Mouse (Mus musculus) embryonic facial prominence, embryonic 13.5 days (tissue): ENCODE results near the gene Lpar6. TPM values are rescaled to one million over a fixed set of nuclear protein-coding genes. Genes with fewer than 3 reads are reported as not detected.

Source experiments
- ATAC-seq: fragments of 200-750 bp; cut with Nextera tagmentation; 2 replicates; pipeline ENCODE4 v1.8.0; 2017; ENCODE audit warnings: low read depth; ENCODE audit not compliant: insufficient number of reproducible peaks, insufficient read depth, low FRiP score, low TSS enrichment
- H3K27ac ChIP-seq: fragments of 300-500 bp; sonication (generic); 2 replicates; pipeline ENCODE4 v1.5.1; 2015; ENCODE audit warnings: moderate library complexity, mild to moderate bottlenecking, inconsistent platforms
- H3K27me3 ChIP-seq: fragments of 300-500 bp; sonication (generic); 2 replicates; pipeline ENCODE4 v1.6.1; 2015; ENCODE audit warnings: mild to moderate bottlenecking, inconsistent platforms
- H3K36me3 ChIP-seq: fragments of 300-500 bp; sonication (generic); 2 replicates; pipeline ENCODE4 v1.6.1; 2015; ENCODE audit warnings: mild to moderate bottlenecking, inconsistent platforms
- H3K4me1 ChIP-seq: fragments of 300-500 bp; sonication (generic); 2 replicates; pipeline ENCODE4 v1.6.1; 2015; ENCODE audit warnings: inconsistent platforms
- H3K4me2 ChIP-seq: fragments of 300-500 bp; sonication (generic); 2 replicates; pipeline ENCODE4 v1.6.1; 2015; ENCODE audit warnings: moderate library complexity, mild to moderate bottlenecking, inconsistent platforms
- H3K4me3 ChIP-seq: fragments of 300-500 bp; sonication (generic); 2 replicates; pipeline ENCODE4 v1.5.1; 2015; ENCODE audit warnings: mild to moderate bottlenecking, inconsistent platforms
- H3K9ac ChIP-seq: fragments of 300-500 bp; sonication (generic); 2 replicates; pipeline ENCODE4 v1.6.1; 2015; ENCODE audit warnings: mild to moderate bottlenecking, inconsistent platforms
- H3K9me3 ChIP-seq: fragments of 300-500 bp; sonication (generic); 2 replicates; pipeline ENCODE4 v1.6.1; 2016; ENCODE audit warnings: inconsistent platforms
- WGBS: fragments of 180-500 bp; shearing (Covaris S2); methylation state at CpG from one replicate; pipeline ENCODE4 v1.1.7; 2015; ENCODE audit warnings: mixed read lengths; 5-methylcytosine and 5-hydroxymethylcytosine counted together
- polyA plus RNA-seq: library from polyadenylated mRNA; unstranded; fragments of >200 nt; fragmentation: Nextera tagmentation; extraction: Ambion mirVana; gene quantifications from 2 replicates; pipeline ENCODE4 v1.2.1, GENCODE M21; 2015

The Lpar6 gene
- polyA plus RNA-seq: 15.5 and 16.9 TPM in 2 replicates

DNA sequence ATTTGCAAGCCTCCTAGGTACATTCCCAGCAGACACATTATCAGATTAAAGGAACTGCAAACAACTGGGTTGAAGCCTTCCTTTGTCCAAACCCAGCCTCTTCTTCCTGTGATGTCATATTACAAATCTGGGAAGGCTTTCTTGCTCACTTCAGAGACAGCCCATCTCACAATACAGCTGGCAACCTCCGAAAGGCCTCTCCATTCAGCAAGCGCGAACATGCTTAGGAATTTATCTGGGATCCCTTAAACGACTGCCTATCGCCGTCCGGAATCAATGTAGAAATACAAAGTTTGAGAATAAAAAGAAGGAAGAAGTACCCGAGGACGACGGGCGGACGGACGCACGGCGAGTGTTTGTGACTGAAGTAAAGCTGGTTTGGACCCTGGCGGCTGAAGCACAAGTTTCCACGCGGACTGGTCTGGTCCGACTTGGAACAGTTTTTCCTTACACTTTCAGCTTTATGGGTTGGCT, at the start of gene Lpar6:
Gene Lpar6, plus strand, starts transcription at position 48 of the 474 bp plus-strand sequence.
- H3K4me1 ChIP-seq: peaks cover 14% of the 10 kb centered on the region
- peak within 1 kb of the TSS; percentile 63 for H3K4me3 ChIP-seq
- peak; percentile 85 for ATAC-seq
- H3K27ac ChIP-seq: peak within 1 kb of the TSS; percentile 97
- no peaks in the 10 kb centered on the region for H3K27me3 ChIP-seq
- peaks cover 6% of the 10 kb centered on the region for H3K36me3 ChIP-seq
- under 1% methylated on average over 19 of the region's 19 CpGs for WGBS
- H3K4me2 ChIP-seq: peak within 1 kb of the TSS; percentile 59
- H3K9me3 ChIP-seq: no peaks in the 10 kb centered on the region
- peak within 1 kb of the TSS; percentile 83 for H3K9ac ChIP-seq

DNA sequence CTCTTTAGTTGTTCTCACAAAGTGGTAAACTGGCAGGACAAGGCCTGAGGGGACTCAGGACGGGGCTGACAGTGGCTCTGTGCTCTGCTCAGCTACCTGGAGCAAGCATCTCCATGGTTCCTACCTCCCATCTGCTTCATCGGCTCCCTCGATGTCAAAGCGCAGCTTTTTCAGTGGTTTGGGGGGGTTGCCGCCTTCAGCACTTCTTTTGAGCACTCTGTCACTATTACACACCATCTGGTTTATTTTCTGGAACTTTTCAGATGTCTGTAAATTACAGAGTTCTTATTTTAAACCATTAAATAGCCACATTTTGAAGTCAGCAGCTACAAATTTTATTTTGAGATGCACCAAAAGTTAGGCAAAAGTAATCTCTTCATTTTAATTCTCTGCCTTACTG, 38.6 kb upstream of the Lpar6 start:
- no peaks in the 10 kb centered on the region for H3K27me3 ChIP-seq
- H3K36me3 ChIP-seq: peaks cover 7% of the 10 kb centered on the region
- 0 out of 2 replicates have a peak overlapping the region, but pooled peaks have one; percentile 16 for H3K27ac ChIP-seq
- no peak overlapping the region for H3K4me2 ChIP-seq
- 0 out of 2 replicates have a peak, but pooled peaks cover 3% of the 10 kb centered on the region for H3K4me1 ChIP-seq
- no peak for ATAC-seq
- H3K4me3 ChIP-seq: no peak overlapping the region
- no peak overlapping the region for H3K9ac ChIP-seq
- WGBS: 45% methylated on average over 5 of the region's 5 CpGs
- H3K9me3 ChIP-seq: no peaks in the 10 kb centered on the region

DNA sequence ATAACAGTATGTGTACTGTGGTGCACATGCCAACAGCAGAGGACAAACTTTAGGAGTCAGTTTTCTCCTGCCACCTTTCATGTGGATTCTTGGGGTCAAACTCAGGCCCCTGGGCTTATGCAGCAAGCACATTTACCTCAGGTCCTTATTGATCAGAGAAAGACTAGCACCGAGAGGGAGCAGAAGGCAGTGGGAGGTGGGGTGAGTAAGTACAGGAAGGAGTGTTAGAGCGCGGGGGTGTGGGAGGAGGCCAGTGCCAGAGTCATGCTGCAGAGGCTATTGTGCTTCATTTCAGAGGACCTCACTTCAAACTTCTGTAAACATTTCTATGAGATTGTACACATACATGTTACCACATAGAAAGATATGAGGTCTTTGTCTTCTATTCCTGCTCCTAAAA, 36.2 kb upstream of the Lpar6 start:
- H3K4me2 ChIP-seq: no peak overlapping the region
- ATAC-seq: no peak
- no peaks in the 10 kb centered on the region for H3K27me3 ChIP-seq
- H3K9me3 ChIP-seq: no peaks in the 10 kb centered on the region
- H3K4me1 ChIP-seq: 0 out of 2 replicates have a peak, but pooled peaks cover 3% of the 10 kb centered on the region
- WGBS: 55% methylated on average over 3 of the region's 3 CpGs
- H3K27ac ChIP-seq: no peak overlapping the region
- no peak overlapping the region for H3K4me3 ChIP-seq
- no peak overlapping the region for H3K9ac ChIP-seq
- H3K36me3 ChIP-seq: peaks cover 6% of the 10 kb centered on the region

DNA sequence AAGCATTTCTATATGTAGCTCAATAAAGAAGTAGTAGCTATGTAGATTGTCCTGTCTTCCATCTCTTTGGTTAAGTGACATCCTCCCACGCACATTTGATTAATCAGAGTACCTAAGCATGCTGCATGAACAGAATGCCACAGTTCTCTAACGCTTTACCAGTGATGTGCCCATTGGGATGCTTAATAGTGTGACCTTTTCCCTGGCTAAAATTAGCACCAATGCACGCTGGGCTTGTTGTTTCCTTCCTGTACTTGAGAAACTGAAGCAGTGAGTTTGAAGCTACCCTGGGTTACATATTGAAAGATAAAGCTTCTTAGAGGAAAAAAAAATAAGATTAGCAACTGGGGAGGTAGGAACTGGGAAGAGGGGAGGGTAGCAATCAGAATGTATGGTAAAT, 33.7 kb upstream of the Lpar6 start:
- Histone ChIP-seq H3K4me2 (no peak overlapping the region), H3K27ac (no peak overlapping the region), H3K9ac (no peak overlapping the region), H3K27me3 (no peaks in the 10 kb centered on the region), H3K4me1 (no peaks in the 10 kb centered on the region), H3K9me3 (no peaks in the 10 kb centered on the region), H3K36me3 (peaks cover 6% of the 10 kb centered on the region; the same call in 1 of the 2 replicates), H3K4me3 (no peak overlapping the region)
- 77% methylated on average over 3 of the region's 3 CpGs for WGBS
- no peak for ATAC-seq

DNA sequence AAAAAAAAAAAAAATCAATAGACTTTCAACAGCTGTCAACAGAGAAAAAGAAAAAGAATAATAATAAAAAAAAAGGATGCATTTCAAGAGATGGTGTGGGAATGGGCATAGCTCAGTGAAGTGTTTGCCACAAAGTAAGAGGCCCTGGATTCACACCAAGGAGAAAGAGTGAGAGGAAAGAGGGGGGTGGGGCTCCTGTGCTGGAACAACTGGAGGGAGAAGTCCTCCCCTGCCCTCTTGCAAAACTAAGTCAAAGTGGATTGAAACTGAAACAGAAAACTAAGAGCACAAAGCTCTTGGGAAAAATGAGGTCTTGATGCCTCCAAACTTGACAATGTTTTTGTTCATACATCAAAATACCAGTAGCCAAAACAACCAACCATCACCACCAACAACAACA, 28.4 kb upstream of the Lpar6 start:
- Histone ChIP-seq H3K9me3 (no peaks in the 10 kb centered on the region), H3K4me1 (no peaks in the 10 kb centered on the region), H3K36me3 (peaks cover 13% of the 10 kb centered on the region; the same call in 1 of the 2 replicates), H3K9ac (no peak overlapping the region), H3K4me2 (no peak overlapping the region), H3K27ac (no peak overlapping the region), H3K4me3 (no peak overlapping the region), H3K27me3 (no peaks in the 10 kb centered on the region)
- ATAC-seq: no peak

DNA sequence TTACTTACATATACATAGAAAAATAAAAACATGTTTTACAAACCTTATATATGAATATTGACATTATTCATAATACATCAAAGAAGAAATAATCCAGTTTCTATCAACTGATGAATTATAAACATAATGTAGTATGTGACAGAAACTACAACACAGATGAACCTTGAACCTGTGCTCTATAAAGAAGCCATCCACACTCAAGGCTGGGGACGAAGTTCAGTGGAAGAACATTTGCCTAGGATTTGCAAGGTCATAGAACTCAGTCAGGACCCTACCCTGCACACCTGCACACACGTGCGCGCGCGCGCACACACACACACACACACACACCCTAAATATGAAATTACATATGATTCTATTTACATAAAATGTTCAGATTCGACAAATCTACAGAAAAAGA, 27.5 kb upstream of the Lpar6 start:
- Histone ChIP-seq H3K4me2 (no peak overlapping the region), H3K27me3 (no peaks in the 10 kb centered on the region), H3K27ac (no peak overlapping the region), H3K9me3 (no peaks in the 10 kb centered on the region), H3K9ac (no peak overlapping the region), H3K4me3 (no peak overlapping the region), H3K36me3 (peaks cover 12% of the 10 kb centered on the region), H3K4me1 (no peaks in the 10 kb centered on the region)
- ATAC-seq: no peak
- WGBS: 92% methylated on average over 8 of the region's 8 CpGs

DNA sequence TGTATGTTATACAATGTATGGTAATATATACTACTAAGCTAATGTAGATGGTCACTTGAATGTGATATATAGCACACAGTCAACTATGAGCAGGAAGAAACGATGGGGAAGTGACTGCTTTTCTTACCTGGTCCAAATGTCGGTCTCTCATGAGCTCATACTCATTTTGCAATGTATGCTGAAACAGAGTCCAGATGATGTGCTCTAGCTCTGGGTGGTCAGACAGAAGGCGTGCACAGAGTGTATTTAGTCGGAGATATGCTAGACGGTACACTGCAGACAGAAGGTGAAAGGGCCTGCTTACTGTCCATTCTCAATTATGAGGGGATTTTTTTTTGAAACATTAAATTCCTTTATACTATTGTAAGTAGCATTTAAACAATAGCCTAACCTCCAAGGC, 26.2 kb upstream of the Lpar6 start:
- Histone ChIP-seq H3K27ac (no peak overlapping the region), H3K36me3 (peaks cover 14% of the 10 kb centered on the region), H3K4me3 (no peak overlapping the region), H3K4me2 (no peak overlapping the region), H3K27me3 (no peaks in the 10 kb centered on the region), H3K4me1 (no peaks in the 10 kb centered on the region), H3K9ac (no peak overlapping the region), H3K9me3 (no peaks in the 10 kb centered on the region)
- WGBS: 89% methylated on average over 5 of the region's 5 CpGs
- ATAC-seq: no peak

DNA sequence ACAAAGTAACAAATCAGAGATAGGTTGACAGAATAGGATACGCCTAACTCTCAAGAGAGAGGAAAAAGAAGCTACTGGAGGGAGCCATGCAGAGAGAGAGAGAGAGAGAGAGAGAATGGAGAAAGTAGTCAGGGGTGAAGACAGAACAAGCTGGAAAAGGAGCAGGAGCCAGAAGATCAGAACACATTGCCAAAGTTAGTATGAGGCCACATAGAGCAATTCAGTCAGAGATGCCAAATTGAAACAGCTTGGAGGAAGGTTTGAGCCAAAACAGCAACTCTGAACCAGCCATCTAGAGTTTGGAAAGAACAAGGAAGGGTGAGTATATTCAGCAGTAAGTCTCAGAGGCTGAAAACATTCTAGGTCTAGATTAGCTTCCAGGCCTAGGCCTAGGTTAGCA, 20.6 kb upstream of the Lpar6 start:
- no peaks in the 10 kb centered on the region for H3K27me3 ChIP-seq
- H3K4me3 ChIP-seq: no peak overlapping the region
- no peaks in the 10 kb centered on the region for H3K4me1 ChIP-seq
- H3K9ac ChIP-seq: no peak overlapping the region
- no peaks in the 10 kb centered on the region for H3K9me3 ChIP-seq
- no peak overlapping the region for H3K4me2 ChIP-seq
- no peak overlapping the region for H3K27ac ChIP-seq
- no peak for ATAC-seq
- H3K36me3 ChIP-seq: peaks cover 7% of the 10 kb centered on the region
- WGBS: 95% methylated on average over 1 of the region's 1 CpGs

DNA sequence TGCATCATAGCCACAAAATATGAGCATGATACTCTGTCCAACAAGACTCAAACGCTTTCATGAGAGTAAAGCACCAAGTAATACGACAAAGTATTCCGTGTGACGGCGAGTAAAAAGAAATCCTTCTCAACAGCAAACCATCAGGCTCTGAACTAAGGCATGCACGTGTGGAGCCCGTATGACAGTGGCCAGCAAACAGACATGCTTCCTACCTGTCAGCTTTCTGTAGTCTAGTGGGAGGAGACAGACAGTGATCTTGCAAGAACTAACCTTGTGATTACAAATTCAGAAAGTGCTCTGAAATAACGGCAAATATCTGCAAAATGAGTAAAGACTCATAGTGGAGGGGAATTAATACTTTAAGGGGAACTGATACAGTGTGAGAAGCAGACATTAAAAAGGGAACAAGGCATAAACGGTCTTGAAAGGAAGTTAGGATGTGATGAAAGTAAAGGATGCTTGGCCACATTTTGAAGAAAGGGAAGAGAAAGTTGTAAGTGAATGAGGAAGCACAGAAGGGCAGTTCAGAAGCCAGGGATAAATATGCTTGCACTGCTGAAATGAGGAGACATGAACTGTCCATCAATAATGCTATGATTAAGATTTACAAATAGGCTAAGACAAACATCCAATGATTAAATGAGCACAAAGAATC, 15.3 kb upstream of the Lpar6 start:
- no peak for ATAC-seq
- H3K4me3 ChIP-seq: no peak overlapping the region
- no peak overlapping the region for H3K4me2 ChIP-seq
- no peaks in the 10 kb centered on the region for H3K27me3 ChIP-seq
- peaks cover 4% of the 10 kb centered on the region; the same call in 1 of the 2 replicates for H3K4me1 ChIP-seq
- H3K27ac ChIP-seq: no peak overlapping the region
- WGBS: 86% methylated on average over 9 of the region's 9 CpGs
- no peaks in the 10 kb centered on the region for H3K36me3 ChIP-seq
- no peak overlapping the region for H3K9ac ChIP-seq
- no peaks in the 10 kb centered on the region for H3K9me3 ChIP-seq

DNA sequence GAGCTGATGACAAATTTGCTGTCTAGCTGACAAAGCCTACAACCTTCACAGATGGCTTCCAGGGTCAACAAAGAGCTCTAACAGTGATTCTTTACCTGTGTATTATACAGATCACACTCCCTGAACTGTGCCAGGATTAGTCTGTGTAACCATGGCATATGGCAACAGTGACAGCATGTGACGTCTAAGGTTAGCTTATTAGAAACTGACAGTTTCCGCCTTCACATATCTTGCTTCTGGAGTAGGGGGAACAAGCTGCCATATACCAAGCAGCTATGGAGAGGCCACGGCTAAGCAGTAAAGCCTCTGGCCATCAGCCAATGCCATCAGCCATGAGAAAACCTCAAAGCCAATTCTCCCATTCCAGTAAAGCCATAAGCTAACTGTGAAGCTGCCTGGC, 11.3 kb upstream of the Lpar6 start:
- H3K4me1 ChIP-seq: peaks cover 7% of the 10 kb centered on the region
- H3K4me3 ChIP-seq: no peak overlapping the region
- H3K27ac ChIP-seq: no peak overlapping the region
- H3K36me3 ChIP-seq: no peaks in the 10 kb centered on the region; the same call in 1 of the 2 replicates
- WGBS: 68% methylated on average over 3 of the region's 3 CpGs
- no peaks in the 10 kb centered on the region for H3K9me3 ChIP-seq
- H3K4me2 ChIP-seq: no peak overlapping the region
- ATAC-seq: no peak
- H3K27me3 ChIP-seq: no peaks in the 10 kb centered on the region
- no peak overlapping the region for H3K9ac ChIP-seq

DNA sequence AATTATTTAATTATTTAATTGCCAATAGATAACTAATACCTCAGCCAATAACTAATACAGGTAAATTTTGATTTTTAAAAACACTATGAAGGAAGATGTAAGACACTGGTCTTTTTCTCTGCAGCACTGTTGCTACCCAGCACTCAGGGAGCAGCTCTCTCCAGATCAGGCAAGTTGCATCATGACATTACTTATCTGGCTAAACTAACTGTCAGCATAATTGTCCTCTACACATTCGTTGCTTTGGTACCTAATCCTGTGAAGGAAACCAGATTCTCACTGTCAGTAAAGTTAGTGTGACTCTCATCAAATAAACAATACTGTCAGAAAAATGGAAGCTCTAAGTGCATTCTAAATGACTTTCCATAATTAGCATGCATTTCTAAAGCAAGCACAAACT, 10.8 kb upstream of the Lpar6 start:
- H3K9ac ChIP-seq: no peak overlapping the region
- no peaks in the 10 kb centered on the region for H3K27me3 ChIP-seq
- H3K4me1 ChIP-seq: peaks cover 12% of the 10 kb centered on the region
- ATAC-seq: no peak
- no peaks in the 10 kb centered on the region; the same call in 1 of the 2 replicates for H3K36me3 ChIP-seq
- no peak overlapping the region for H3K27ac ChIP-seq
- WGBS: 30% methylated on average over 1 of the region's 1 CpGs
- H3K4me3 ChIP-seq: no peak overlapping the region
- H3K4me2 ChIP-seq: no peak overlapping the region
- no peaks in the 10 kb centered on the region for H3K9me3 ChIP-seq

DNA sequence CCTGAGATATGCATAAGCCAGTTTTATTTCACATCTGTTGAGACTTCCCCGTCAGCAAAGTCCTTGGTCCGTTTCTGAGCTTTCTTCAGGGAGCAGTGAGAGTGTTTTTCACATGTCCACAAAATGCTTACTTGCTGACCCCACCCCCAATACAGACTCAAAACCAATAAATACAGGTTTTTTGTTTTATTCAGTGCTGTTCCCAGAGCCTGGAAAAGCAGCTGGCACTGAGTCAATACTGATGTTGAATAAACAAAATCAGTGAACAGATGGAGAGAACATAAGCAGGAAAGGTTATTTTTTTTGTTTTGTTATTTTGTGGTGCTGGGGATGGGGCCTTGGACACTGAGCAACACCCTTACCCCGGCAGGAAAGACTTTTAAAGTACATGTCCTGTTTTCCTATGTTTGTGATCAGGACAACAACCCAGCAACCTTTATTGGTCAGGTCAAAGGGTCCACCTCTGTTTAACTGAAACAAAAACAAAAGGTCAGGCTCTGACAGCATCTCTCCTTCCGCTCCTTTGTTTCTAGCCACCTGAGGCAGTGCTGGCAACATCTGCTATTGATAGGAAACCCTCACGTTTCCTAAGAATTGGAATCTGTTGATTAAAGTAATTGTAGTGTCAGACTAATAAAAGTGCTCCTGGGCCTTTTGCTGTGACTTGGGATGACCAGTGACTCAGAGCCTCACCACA, 6.3 kb upstream of the Lpar6 start:
- H3K36me3 ChIP-seq: no peaks in the 10 kb centered on the region; the same call in 1 of the 2 replicates
- no peak overlapping the region for H3K4me3 ChIP-seq
- H3K9me3 ChIP-seq: no peaks in the 10 kb centered on the region
- no peaks in the 10 kb centered on the region for H3K27me3 ChIP-seq
- H3K4me2 ChIP-seq: no peak overlapping the region
- WGBS: 19% methylated on average over 5 of the region's 5 CpGs
- peak overlapping the region; percentile 60 for H3K27ac ChIP-seq
- no peak for ATAC-seq
- no peak overlapping the region for H3K9ac ChIP-seq
- peaks cover 24% of the 10 kb centered on the region for H3K4me1 ChIP-seq
